Mouse (Mus musculus): ENCODE data around the gene Phpt1. TPM values are rescaled to one million over a fixed set of nuclear protein-coding genes. Genes with fewer than 3 reads are reported as not detected.

Gene Phpt1
- polyA plus RNA-seq, 1 experiment from 2014 or later, result 145 TPM

DNA sequence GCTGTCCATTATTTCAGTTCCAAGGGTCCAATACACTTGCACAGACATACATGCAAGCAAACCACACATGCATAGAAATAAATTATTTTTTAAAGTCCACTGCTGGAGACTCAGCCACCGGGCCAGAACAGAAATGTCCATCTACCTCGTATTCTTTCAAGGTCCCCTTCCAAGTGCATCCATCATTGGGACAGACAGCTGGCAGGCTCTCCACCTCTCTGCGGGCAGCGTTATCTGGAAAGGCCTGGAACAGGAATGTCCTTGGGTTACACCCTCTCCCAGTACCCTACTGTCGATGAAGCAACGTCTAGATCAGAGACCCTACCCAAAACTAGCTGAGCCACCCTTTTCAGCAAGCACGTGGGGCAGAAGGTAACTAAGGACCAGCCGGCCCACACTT lies 38.5 kb downstream of the Phpt1 start:
- no peak for DNase-seq (ENCODE audit: low spot score)
- Histone ChIP-seq H3K27ac (replicated peaks; ENCODE audit: low read depth, low read length) (no peak overlapping the region), H3K4me3 (ENCODE audit: low read depth, low read length) (no peak overlapping the region), H3K4me2 (ENCODE audit: low read depth, low read length) (no peak overlapping the region), H3K9me3 (replicated peaks; ENCODE audit: control insufficient read depth, low read length) (no peaks in the 10 kb centered on the region), H3K27me3 (ENCODE audit: control insufficient read depth, insufficient read depth, low read length) (no peaks in the 10 kb centered on the region), H3K36me3 (replicated peaks; ENCODE audit: control insufficient read depth, insufficient read depth, low read depth, low read length) (peaks cover 2% of the 10 kb centered on the region; the same call in 1 of the 2 replicates), H3K9ac (replicated peaks; ENCODE audit: low read length) (no peak overlapping the region), H3K4me1 (ENCODE audit: control insufficient read depth, insufficient read depth, low read length) (no peaks in the 10 kb centered on the region)
- WGBS, result 90% methylated on average over 8 of the region's 8 CpGs
- ATAC-seq (replicated peaks; ENCODE audit: insufficient number of reproducible peaks, low FRiP score, low TSS enrichment, low read depth), result no peak

DNA sequence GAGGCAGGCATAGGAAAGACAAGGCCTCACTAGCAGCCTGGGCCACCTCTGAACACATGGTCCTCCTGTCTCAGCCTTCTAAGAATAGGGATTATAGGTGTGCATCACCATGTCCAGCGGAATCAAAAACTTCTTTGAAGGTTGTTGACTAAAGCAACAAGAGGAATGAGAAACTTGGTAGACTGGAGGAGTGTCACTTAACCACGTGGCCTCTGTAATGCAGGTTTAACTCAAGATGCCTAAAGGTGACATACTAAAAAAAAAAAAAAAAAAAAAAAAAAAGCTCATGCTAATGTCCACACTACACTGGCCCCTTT lies 40.2 kb downstream of the Phpt1 start:
- no peaks in the 10 kb centered on the region for H3K4me1 ChIP-seq (ENCODE audit: control insufficient read depth, insufficient read depth, low read length)
- no peak overlapping the region for H3K4me3 ChIP-seq (ENCODE audit: low read depth, low read length)
- DNase-seq (ENCODE audit: low spot score) (no peak), ATAC-seq (replicated peaks; ENCODE audit: insufficient number of reproducible peaks, low FRiP score, low TSS enrichment, low read depth) (no peak)
- no peak overlapping the region for H3K27ac ChIP-seq (replicated peaks; ENCODE audit: low read depth, low read length)
- WGBS, result 90% methylated on average over 2 of the region's 2 CpGs
- H3K36me3 ChIP-seq (replicated peaks; ENCODE audit: control insufficient read depth, insufficient read depth, low read depth, low read length), result peaks cover 8% of the 10 kb centered on the region
- no peaks in the 10 kb centered on the region for H3K27me3 ChIP-seq (ENCODE audit: control insufficient read depth, insufficient read depth, low read length)
- H3K9me3 ChIP-seq (replicated peaks; ENCODE audit: control insufficient read depth, low read length), result no peaks in the 10 kb centered on the region
- H3K9ac ChIP-seq (replicated peaks; ENCODE audit: low read length), result no peak overlapping the region
- H3K4me2 ChIP-seq (ENCODE audit: low read depth, low read length), result no peak overlapping the region

DNA sequence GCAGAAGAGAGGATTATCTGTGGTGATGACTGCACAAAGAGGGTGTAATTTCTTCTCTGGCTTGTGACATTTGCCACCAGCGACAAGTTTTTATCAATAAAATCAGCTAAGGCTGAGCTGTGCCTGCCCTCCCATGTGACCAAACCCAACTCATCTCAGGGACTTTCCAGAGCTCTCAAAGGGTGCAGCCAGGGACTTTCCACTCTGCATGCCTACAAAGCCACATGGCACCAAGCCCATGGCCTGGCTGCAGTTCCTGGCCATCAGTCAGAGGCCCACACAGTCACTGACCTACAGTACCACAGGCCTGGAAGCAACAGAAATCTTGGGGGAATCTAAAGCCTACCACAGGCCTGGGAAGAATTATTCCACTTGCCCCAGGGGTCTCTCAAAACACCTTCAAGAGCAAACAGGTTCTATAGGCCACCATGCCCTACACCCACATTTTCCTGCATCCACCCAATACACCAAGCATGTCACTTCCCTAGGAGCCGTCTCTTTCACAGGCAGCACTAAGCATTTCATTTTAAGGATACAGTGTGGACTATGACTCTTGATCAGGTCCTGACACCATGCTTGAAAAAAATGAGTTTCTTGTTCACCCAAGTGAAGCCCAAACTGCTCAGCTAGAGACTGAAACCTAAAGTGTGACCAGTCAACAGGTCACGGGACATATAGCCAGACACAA lies 40.7 kb downstream of the Phpt1 start:
- 93% methylated on average over 3 of the region's 3 CpGs for WGBS
- no peak for ATAC-seq (replicated peaks; ENCODE audit: insufficient number of reproducible peaks, low FRiP score, low TSS enrichment, low read depth)
- peaks cover 8% of the 10 kb centered on the region for H3K36me3 ChIP-seq (replicated peaks; ENCODE audit: control insufficient read depth, insufficient read depth, low read depth, low read length)

DNA sequence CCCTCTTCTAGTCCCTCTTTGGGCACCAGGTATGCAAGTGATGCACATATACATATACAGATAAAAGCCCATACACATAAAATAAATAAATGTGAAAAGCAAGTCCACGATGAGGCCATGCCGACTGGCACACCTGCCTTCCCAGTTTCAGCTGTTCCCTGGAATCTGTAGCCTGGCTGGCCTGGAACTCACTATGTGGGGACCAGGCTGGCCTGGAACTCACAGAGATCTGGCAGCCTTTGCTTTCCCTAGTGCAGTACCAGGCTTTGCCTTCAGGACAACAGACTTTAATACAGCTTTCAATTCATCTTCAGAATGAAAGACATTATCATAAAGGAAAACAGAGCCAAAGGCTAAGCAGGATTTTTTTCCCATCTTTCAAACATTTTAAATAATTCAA lies 41.3 kb downstream of the Phpt1 start:
- no peak for ATAC-seq (replicated peaks; ENCODE audit: insufficient number of reproducible peaks, low FRiP score, low TSS enrichment, low read depth)
- no peaks in the 10 kb centered on the region for H3K9me3 ChIP-seq (replicated peaks; ENCODE audit: control insufficient read depth, low read length)
- H3K4me2 ChIP-seq (ENCODE audit: low read depth, low read length), result no peak overlapping the region
- H3K27me3 ChIP-seq (ENCODE audit: control insufficient read depth, insufficient read depth, low read length), result no peaks in the 10 kb centered on the region
- no peak overlapping the region for H3K9ac ChIP-seq (replicated peaks; ENCODE audit: low read length)
- no peak overlapping the region for H3K27ac ChIP-seq (replicated peaks; ENCODE audit: low read depth, low read length)
- DNase-seq (ENCODE audit: low spot score), result no peak
- peaks cover 8% of the 10 kb centered on the region for H3K36me3 ChIP-seq (replicated peaks; ENCODE audit: control insufficient read depth, insufficient read depth, low read depth, low read length)
- no peak overlapping the region for H3K4me3 ChIP-seq (ENCODE audit: low read depth, low read length)
- WGBS, result 94% methylated on average over 2 of the region's 2 CpGs
- H3K4me1 ChIP-seq (ENCODE audit: control insufficient read depth, insufficient read depth, low read length), result no peaks in the 10 kb centered on the region

More for the DNA sequence above, 40.7 kb downstream of the Phpt1 start:
- Histone ChIP-seq H3K27me3 (ENCODE audit: control insufficient read depth, insufficient read depth, low read length) (no peaks in the 10 kb centered on the region), H3K4me2 (ENCODE audit: low read depth, low read length) (no peak overlapping the region), H3K4me1 (ENCODE audit: control insufficient read depth, insufficient read depth, low read length) (no peaks in the 10 kb centered on the region), H3K27ac (replicated peaks; ENCODE audit: low read depth, low read length) (no peak overlapping the region), H3K4me3 (ENCODE audit: low read depth, low read length) (no peak overlapping the region), H3K9ac (replicated peaks; ENCODE audit: low read length) (no peak overlapping the region), H3K9me3 (replicated peaks; ENCODE audit: control insufficient read depth, low read length) (no peaks in the 10 kb centered on the region)
- DNase-seq (ENCODE audit: low spot score), result no peak

DNA sequence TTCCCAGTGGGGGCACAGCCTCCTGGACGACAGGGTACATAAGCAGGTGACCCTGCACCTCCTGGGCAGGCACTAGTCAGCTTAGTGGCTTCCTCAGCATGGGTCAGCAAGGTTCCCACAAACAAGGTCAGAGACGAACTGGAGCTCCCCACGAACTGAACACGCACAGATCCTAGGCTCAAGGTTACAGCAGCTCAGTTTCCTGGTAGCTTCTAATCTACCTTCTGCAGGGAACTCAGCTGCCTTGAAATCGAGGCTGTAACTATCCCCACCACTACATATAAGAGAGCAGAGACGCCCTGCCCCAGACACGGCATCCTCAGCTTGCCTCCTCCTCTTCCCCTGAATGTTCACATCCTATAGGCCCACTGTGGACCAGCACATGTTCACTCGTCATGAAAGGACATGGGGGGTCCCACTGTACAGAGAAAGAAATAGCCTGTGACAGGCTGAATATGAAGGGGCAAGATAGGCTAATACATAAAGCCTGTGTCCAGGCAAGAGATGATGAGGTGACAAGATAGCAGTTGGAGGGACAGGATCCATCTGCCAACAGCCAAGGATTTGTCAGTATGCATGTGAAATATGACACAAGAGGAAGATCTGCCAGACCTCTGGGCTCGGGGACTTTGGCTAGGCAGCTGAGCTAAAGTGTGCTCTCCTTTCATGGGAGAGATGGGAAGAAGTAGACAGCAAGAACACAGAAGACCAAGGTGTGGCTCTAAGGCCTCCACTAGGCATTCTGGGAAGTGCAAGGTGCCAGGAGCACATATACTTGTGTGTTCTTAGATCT lies 48.3 kb downstream of the Phpt1 start:
- DNase-seq (ENCODE audit: low spot score), result no peak
- no peak overlapping the region for H3K4me3 ChIP-seq (ENCODE audit: low read depth, low read length)
- no peaks in the 10 kb centered on the region for H3K9me3 ChIP-seq (replicated peaks; ENCODE audit: control insufficient read depth, low read length)
- no peaks in the 10 kb centered on the region for H3K27me3 ChIP-seq (ENCODE audit: control insufficient read depth, insufficient read depth, low read length)
- peaks cover 27% of the 10 kb centered on the region for H3K36me3 ChIP-seq (replicated peaks; ENCODE audit: control insufficient read depth, insufficient read depth, low read depth, low read length)
- no peak overlapping the region for H3K4me2 ChIP-seq (ENCODE audit: low read depth, low read length)
- 89% methylated on average over 9 of the region's 9 CpGs for WGBS
- no peak overlapping the region for H3K9ac ChIP-seq (replicated peaks; ENCODE audit: low read length)
- no peaks in the 10 kb centered on the region for H3K4me1 ChIP-seq (ENCODE audit: control insufficient read depth, insufficient read depth, low read length)
- ATAC-seq (replicated peaks; ENCODE audit: insufficient number of reproducible peaks, low FRiP score, low TSS enrichment, low read depth), result no peak
- no peak overlapping the region for H3K27ac ChIP-seq (replicated peaks; ENCODE audit: low read depth, low read length)

Other genes with a start within 250 kb of the Phpt1 start
- 87.2 and 92.7 TPM in 2 replicates for gene Man1b1, start 242.9 kb downstream of the Phpt1 start, polyA plus RNA-seq (2014; fragmentation: Nextera tagmentation; extraction: Ambion mirVana)
- 18.2 and 19.1 TPM in 2 replicates for gene Dpp7, start 218.9 kb downstream of the Phpt1 start, polyA plus RNA-seq (2014; fragmentation: Nextera tagmentation; extraction: Ambion mirVana)
- gene Uap1l1, start 209.5 kb downstream of the Phpt1 start, polyA plus RNA-seq (2014; fragmentation: Nextera tagmentation; extraction: Ambion mirVana), result 5.2 and 8.9 TPM in 2 replicates
- 39.1 and 43.2 TPM in 2 replicates for gene Sapcd2, start 202.9 kb downstream of the Phpt1 start, polyA plus RNA-seq (2014; fragmentation: Nextera tagmentation; extraction: Ambion mirVana)
- 0.10 and 0.28 TPM in 2 replicates for gene Entpd2, start 179.3 kb downstream of the Phpt1 start, polyA plus RNA-seq (2014; fragmentation: Nextera tagmentation; extraction: Ambion mirVana)
- 26.8 and 38.0 TPM in 2 replicates for gene Npdc1, start 175.9 kb downstream of the Phpt1 start, polyA plus RNA-seq (2014; fragmentation: Nextera tagmentation; extraction: Ambion mirVana)
- gene Fut7, start 152.0 kb downstream of the Phpt1 start, polyA plus RNA-seq (2014; fragmentation: Nextera tagmentation; extraction: Ambion mirVana), result not detected in 2 replicates
- gene Abca2, start 146.5 kb downstream of the Phpt1 start, polyA plus RNA-seq (2014; fragmentation: Nextera tagmentation; extraction: Ambion mirVana), result 2.2 TPM in 2 replicates
- 0.71 TPM in 1 of 2 replicates, not detected in the other for gene Clic3, start 118.4 kb downstream of the Phpt1 start, polyA plus RNA-seq (2014; fragmentation: Nextera tagmentation; extraction: Ambion mirVana)
- gene Paxx, start 114.1 kb downstream of the Phpt1 start, polyA plus RNA-seq (2014; fragmentation: Nextera tagmentation; extraction: Ambion mirVana), result 12.4 and 14.3 TPM in 2 replicates
- gene Ptgds, start 105.2 kb downstream of the Phpt1 start, polyA plus RNA-seq (2014; fragmentation: Nextera tagmentation; extraction: Ambion mirVana), result 0.26 and 0.28 TPM in 2 replicates
- gene Lcn12, start 81.3 kb downstream of the Phpt1 start, polyA plus RNA-seq (2014; fragmentation: Nextera tagmentation; extraction: Ambion mirVana), result not detected in 2 replicates
- 51.1 and 56.4 TPM in 2 replicates for gene Fbxw5, start 74.5 kb downstream of the Phpt1 start, polyA plus RNA-seq (2014; fragmentation: Nextera tagmentation; extraction: Ambion mirVana)
- 3.8 and 4.3 TPM in 2 replicates for gene C8g, start 73.5 kb downstream of the Phpt1 start, polyA plus RNA-seq (2014; fragmentation: Nextera tagmentation; extraction: Ambion mirVana)
- 35.6 and 36.0 TPM in 2 replicates for gene Traf2, start 28.3 kb downstream of the Phpt1 start, polyA plus RNA-seq (2014; fragmentation: Nextera tagmentation; extraction: Ambion mirVana)
- gene Edf1, start 17.4 kb downstream of the Phpt1 start, polyA plus RNA-seq (2014; fragmentation: Nextera tagmentation; extraction: Ambion mirVana), result 336 and 375 TPM in 2 replicates
- gene Mamdc4, start 379 bp downstream of the Phpt1 start, polyA plus RNA-seq (2014; fragmentation: Nextera tagmentation; extraction: Ambion mirVana), result 1.2 and 8.5 TPM in 2 replicates
- gene Ajm1, start 6.5 kb upstream of the Phpt1 start, polyA plus RNA-seq (2014; fragmentation: Nextera tagmentation; extraction: Ambion mirVana), result 0.07 and 0.25 TPM in 2 replicates
- gene Rabl6, start 33.3 kb upstream of the Phpt1 start, polyA plus RNA-seq (2014; fragmentation: Nextera tagmentation; extraction: Ambion mirVana), result 44.3 and 46.0 TPM in 2 replicates
- 0.15 and 0.18 TPM in 2 replicates for gene Ccdc183, start 42.5 kb upstream of the Phpt1 start, polyA plus RNA-seq (2014; fragmentation: Nextera tagmentation; extraction: Ambion mirVana)
- gene Tmem141, start 46.8 kb upstream of the Phpt1 start, polyA plus RNA-seq (2014; fragmentation: Nextera tagmentation; extraction: Ambion mirVana), result 17.5 and 18.7 TPM in 2 replicates
- gene Fcna, start 52.8 kb upstream of the Phpt1 start, polyA plus RNA-seq (2014; fragmentation: Nextera tagmentation; extraction: Ambion mirVana), result 0.52 and 0.81 TPM in 2 replicates
- not detected in 2 replicates for gene Lcn8, start 77.9 kb upstream of the Phpt1 start, polyA plus RNA-seq (2014; fragmentation: Nextera tagmentation; extraction: Ambion mirVana)
- not detected in 2 replicates for gene Lcn5, start 82.7 kb upstream of the Phpt1 start, polyA plus RNA-seq (2014; fragmentation: Nextera tagmentation; extraction: Ambion mirVana)
- gene Lcn6, start 101.6 kb upstream of the Phpt1 start, polyA plus RNA-seq (2014; fragmentation: Nextera tagmentation; extraction: Ambion mirVana), result not detected in 2 replicates
- gene Lcn10, start 107.5 kb upstream of the Phpt1 start, polyA plus RNA-seq (2014; fragmentation: Nextera tagmentation; extraction: Ambion mirVana), result not detected in 2 replicates
- gene Obp2a, start 124.8 kb upstream of the Phpt1 start, polyA plus RNA-seq (2014; fragmentation: Nextera tagmentation; extraction: Ambion mirVana), result not detected in 2 replicates
- gene Bmyc, start 131.5 kb upstream of the Phpt1 start, polyA plus RNA-seq (2014; fragmentation: Nextera tagmentation; extraction: Ambion mirVana), result 66.2 and 72.5 TPM in 2 replicates
- gene Obp2b, start 161.8 kb upstream of the Phpt1 start, polyA plus RNA-seq (2014; fragmentation: Nextera tagmentation; extraction: Ambion mirVana), result not detected in 2 replicates
- gene Lcn3, start 190.3 kb upstream of the Phpt1 start, polyA plus RNA-seq (2014; fragmentation: Nextera tagmentation; extraction: Ambion mirVana), result not detected in 2 replicates
- gene Lcn11, start 201.8 kb upstream of the Phpt1 start, polyA plus RNA-seq (2014; fragmentation: Nextera tagmentation; extraction: Ambion mirVana), result not detected in 2 replicates
- gene Gm13539, start 207.0 kb upstream of the Phpt1 start, polyA plus RNA-seq (2014; fragmentation: Nextera tagmentation; extraction: Ambion mirVana), result not detected in 2 replicates
- gene Glt6d1, start 240.6 kb upstream of the Phpt1 start, polyA plus RNA-seq (2014; fragmentation: Nextera tagmentation; extraction: Ambion mirVana), result not detected in 2 replicates
- not detected in 2 replicates for gene Lcn9, start 247.9 kb upstream of the Phpt1 start, polyA plus RNA-seq (2014; fragmentation: Nextera tagmentation; extraction: Ambion mirVana)

Measured in embryonic facial prominence, embryonic 11.5 days (tissue).